Comparison of ENCODE assay signal across 25 mouse cellular contexts in the genomic region with DNA sequence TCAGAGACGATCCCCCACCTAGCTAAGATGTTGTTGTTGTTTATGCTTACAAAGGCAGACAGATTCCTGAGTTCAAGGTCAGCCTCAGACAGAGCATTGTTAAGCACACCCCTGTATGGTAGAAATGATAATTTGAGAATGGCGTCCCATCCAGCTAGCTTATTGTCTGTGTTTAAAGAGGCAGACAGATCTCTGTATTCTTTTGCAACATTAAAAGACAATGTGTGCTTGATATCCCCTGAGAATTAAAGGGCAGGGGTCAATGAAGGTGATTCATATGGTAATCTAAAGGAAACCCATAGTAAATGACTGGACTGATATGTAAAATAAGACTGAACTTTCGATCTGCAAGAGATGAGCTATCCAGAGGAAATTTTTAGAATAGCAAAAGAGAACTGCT.
DNase-seq lines count a peak whose midpoint lies in the region; ATAC-seq and TF ChIP-seq lines count a peak whose summit lies in the region.
"Had no signal": no experiment of that assay in that cellular context is flagged by ENCODE, and none has a peak within 500 bp of the region (broad histone marks: within the 10 kb centered on the region; RNA-seq: fewer than 3 reads in every experiment).

No protein-coding gene starts in this region.

- TF ChIP-seq CTCF in hindbrain, postnatal 0 days (IDR thresholded peaks at IDR 0.05; ENCODE audit: low read depth), result no peak

- no peaks in the 10 kb centered on the region for H3K36me3 ChIP-seq in forebrain, embryonic 14.5 days (ENCODE audit: control insufficient read depth, insufficient read depth, low read length)
- no peaks in the 10 kb centered on the region for H3K36me3 ChIP-seq in hindbrain, postnatal 0 days (ENCODE audit: insufficient read depth, low read length)
- H3K36me3 ChIP-seq: G1E had no signal

- H3K27me3 ChIP-seq in forebrain, embryonic 14.5 days (replicated peaks; ENCODE audit: control insufficient read depth, insufficient read depth, low read length), result no peaks in the 10 kb centered on the region
- H3K27me3 ChIP-seq in hindbrain, postnatal 0 days (ENCODE audit: insufficient read depth, low read length), result no peaks in the 10 kb centered on the region
- H3K27me3 ChIP-seq: CH12.LX, Patski had no signal

- no peak for ATAC-seq in forebrain, embryonic 14.5 days
- no peak for ATAC-seq in hindbrain, postnatal 0 days
- ATAC-seq: activated CD4-positive, CD25-positive, alpha-beta regulatory T cell, adult 4 months; CD4-positive, CD25-positive, alpha-beta regulatory T cell, adult 4 months; Patski had no signal

- H3K9me3 ChIP-seq in forebrain, embryonic 14.5 days (replicated peaks; ENCODE audit: control insufficient read depth, low read length), result no peaks in the 10 kb centered on the region
- H3K9me3 ChIP-seq in hindbrain, postnatal 0 days (ENCODE audit: low read length), result no peaks in the 10 kb centered on the region
- H3K9me3 ChIP-seq: G1E had no signal

- 80% methylated on average over 3 of the region's 3 CpGs for WGBS in forebrain, embryonic 14.5 days
- WGBS in hindbrain, postnatal 0 days, result 66% methylated on average over 3 of the region's 3 CpGs

- no peak overlapping the region for H3K27ac ChIP-seq in forebrain, embryonic 14.5 days (ENCODE audit: low read depth, low read length)
- H3K27ac ChIP-seq in hindbrain, postnatal 0 days, result no peak overlapping the region

- no peaks in the 10 kb centered on the region for H3K4me1 ChIP-seq in forebrain, embryonic 14.5 days (ENCODE audit: control insufficient read depth, insufficient read depth, low read length)
- H3K4me1 ChIP-seq in hindbrain, postnatal 0 days (ENCODE audit: insufficient read depth, low read length), result no peaks in the 10 kb centered on the region

- no peak overlapping the region for H3K4me3 ChIP-seq in forebrain, embryonic 14.5 days (ENCODE audit: low read depth, low read length)
- no peak overlapping the region for H3K4me3 ChIP-seq in hindbrain, postnatal 0 days (ENCODE audit: low read length)

- no peak overlapping the region for H3K4me2 ChIP-seq in forebrain, embryonic 14.5 days (ENCODE audit: low read length)
- no peak overlapping the region for H3K4me2 ChIP-seq in hindbrain, postnatal 0 days (ENCODE audit: low read depth, low read length)

- DNase-seq in ES-CJ7 (ENCODE audit: low read depth, low spot score), result peak; percentile 87
- DNase-seq in R1 (ENCODE audit: low read depth, low spot score), result peak; percentile 83
- peak; percentile 78 for DNase-seq in ZHBTc4 (ENCODE audit: low read depth, low spot score)
- DNase-seq in forebrain, embryonic 14.5 days (ENCODE audit: low spot score), result no peak
- DNase-seq in adrenal gland, postnatal 4 days (ENCODE audit: low spot score in 2 of 2), result no peak
- DNase-seq in hindbrain, postnatal 0 days (ENCODE audit: low spot score), result no peak
- DNase-seq: adrenal gland, adult 2 months; adrenal gland, adult 8-10 months; adrenal gland, postnatal 10 days; adrenal gland, postnatal 14 days; adrenal gland, postnatal 25 days; adrenal gland, postnatal 36 days; B cell, adult 2 months; cerebellum, adult 11 months; cerebellum, adult 11-12 months; cerebellum, adult 18-20 months; cerebellum, adult 2 months; cerebellum, adult 8-10 months; cerebellum, adult 9-10 months; cerebellum, adult 9-11 months had no signal

- H3K9ac ChIP-seq in forebrain, embryonic 14.5 days (ENCODE audit: low read length), result no peak overlapping the region
- H3K9ac ChIP-seq in hindbrain, postnatal 0 days (replicated peaks; ENCODE audit: low read length), result no peak overlapping the region

Comparison
In these comparisons a context has a peak if more than half of its experiments do, and no peak if none do; other contexts are left out.
1. DNase-seq: peak in ES-CJ7 (single experiment), R1 (single experiment) and ZHBTc4 (single experiment); none in forebrain, embryonic 14.5 days (single experiment), adrenal gland, postnatal 4 days (0 of 2) and hindbrain, postnatal 0 days (single experiment).